Mouse (Mus musculus) forebrain, embryonic 14.5 days (tissue): Measurements from ENCODE around the gene Taf15. TPM values are rescaled to one million over a fixed set of nuclear protein-coding genes. Genes with fewer than 3 reads are reported as not detected.
A peak's percentile ranks its signal among the peaks of the same experiment; 100 is the strongest.

Source experiments
- ATAC-seq: fragments of 200-750 bp; cut with Nextera tagmentation; 2 replicates; pipeline ENCODE4 v1.8.0; 2017; ENCODE audit warnings: mild to moderate bottlenecking, moderate library complexity
- DNase-seq: peaks from one replicate; pipeline ENCODE4 v3.0.0-alpha.2; 2015; ENCODE audit warnings: low spot score
- H3K27ac ChIP-seq: fragments of 300-500 bp; sonication (generic); 2 replicates; pipeline ENCODE4 v1.5.1; 2014; ENCODE audit warnings: low read depth, mild to moderate bottlenecking, control low read depth, low read length, moderate library complexity
- H3K27me3 ChIP-seq: fragments of 300-500 bp; sonication (generic); replicated peaks from 2 replicates; pipeline ENCODE4 v1.6.1; 2014; ENCODE audit warnings: low read length, control low read depth, mixed read lengths; ENCODE audit not compliant: control insufficient read depth, insufficient read depth
- H3K36me3 ChIP-seq: fragments of 300-500 bp; sonication (generic); 2 replicates; pipeline ENCODE4 v1.6.1; 2014; ENCODE audit warnings: low read length, control low read depth; ENCODE audit not compliant: control insufficient read depth, insufficient read depth
- H3K4me1 ChIP-seq: fragments of 300-500 bp; sonication (generic); 2 replicates; pipeline ENCODE4 v1.6.1; 2014; ENCODE audit warnings: antibody characterized with exemption, low read length, control low read depth; ENCODE audit not compliant: control insufficient read depth, insufficient read depth
- H3K4me2 ChIP-seq: fragments of 300-500 bp; sonication (generic); 2 replicates; pipeline ENCODE4 v1.6.1; 2014; ENCODE audit warnings: mild to moderate bottlenecking, control low read depth, low read length
- H3K4me3 ChIP-seq: fragments of 300-500 bp; sonication (generic); 2 replicates; pipeline ENCODE4 v1.5.1; 2014; ENCODE audit warnings: low read depth, low read length, control low read depth
- H3K9ac ChIP-seq: fragments of 300-500 bp; sonication (generic); 2 replicates; pipeline ENCODE4 v1.6.1; 2014; ENCODE audit warnings: mild to moderate bottlenecking, low read length, control low read depth, moderate library complexity
- H3K9me3 ChIP-seq: fragments of 300-500 bp; sonication (generic); replicated peaks from 2 replicates; pipeline ENCODE4 v1.6.1; 2016; ENCODE audit warnings: low read length, control low read depth, mixed read lengths; ENCODE audit not compliant: control insufficient read depth
- WGBS: fragments of 180-500 bp; shearing (Covaris S2); extraction: QIAGEN DNeasy Blood & Tissue Kit; methylation state at CpG from one replicate; pipeline ENCODE4 v1.1.7; 2014; 5-methylcytosine and 5-hydroxymethylcytosine counted together
- polyA plus RNA-seq: library from polyadenylated mRNA; unstranded; fragments of >200 nt; fragmentation: Nextera tagmentation; extraction: Ambion mirVana; gene quantifications from 2 replicates; pipeline ENCODE4 v1.2.1, GENCODE M21; 2014

Taf15 gene
- polyA plus RNA-seq, 1 experiment from 2014 or later = 8.1 TPM

GRCm38 (mm10) chr11:83450550-83450949, 22.3 kb upstream of the Taf15 start:
- no peaks in the 10 kb centered on the region for H3K36me3 ChIP-seq
- no peak overlapping the region for H3K4me2 ChIP-seq
- H3K27me3 ChIP-seq = peaks cover under 1% of the 10 kb centered on the region; the same call in 1 of the 2 replicates
- H3K4me1 ChIP-seq = peaks cover 7% of the 10 kb centered on the region; the same call in 1 of the 2 replicates
- H3K4me3 ChIP-seq = no peak overlapping the region
- 12% methylated on average over 1 of the region's 1 CpGs for WGBS
- H3K27ac ChIP-seq = no peak overlapping the region
- ATAC-seq (no peak), DNase-seq (no peak)
- H3K9me3 ChIP-seq = no peaks in the 10 kb centered on the region
- no peak overlapping the region for H3K9ac ChIP-seq

- ATAC-seq (no peak), DNase-seq (no peak)
- no peak overlapping the region for H3K27ac ChIP-seq
- H3K27me3 ChIP-seq = no peaks in the 10 kb centered on the region
- H3K4me1 ChIP-seq = peaks cover 7% of the 10 kb centered on the region; the same call in 1 of the 2 replicates
- WGBS = 86% methylated on average over 10 of the region's 10 CpGs
- H3K9me3 ChIP-seq = no peaks in the 10 kb centered on the region
- H3K9ac ChIP-seq = no peak overlapping the region
- H3K4me2 ChIP-seq = no peak overlapping the region
- H3K4me3 ChIP-seq = no peak overlapping the region
- H3K36me3 ChIP-seq = no peaks in the 10 kb centered on the region
Measured at GRCm38 (mm10) chr11:83451281-83451680, 21.6 kb upstream of the Taf15 start.

GRCm38 (mm10) chr11:83454548-83454947, 18.3 kb upstream of the Taf15 start:
- Histone ChIP-seq H3K27me3 (no peaks in the 10 kb centered on the region), H3K27ac (no peak overlapping the region), H3K4me3 (no peak overlapping the region), H3K36me3 (no peaks in the 10 kb centered on the region), H3K4me2 (no peak overlapping the region), H3K9me3 (no peaks in the 10 kb centered on the region), H3K4me1 (no peaks in the 10 kb centered on the region; the same call in 1 of the 2 replicates), H3K9ac (no peak overlapping the region)
- DNase-seq (no peak), ATAC-seq (no peak)
- WGBS = 32% methylated on average over 4 of the region's 4 CpGs

- Histone ChIP-seq H3K27me3 (0 out of 2 replicates have a peak, but pooled peaks cover 3% of the 10 kb centered on the region), H3K27ac (no peak overlapping the region; the same call in 1 of the 2 replicates), H3K4me1 (no peaks in the 10 kb centered on the region; the same call in 1 of the 2 replicates), H3K36me3 (no peaks in the 10 kb centered on the region), H3K4me2 (no peak overlapping the region), H3K9me3 (no peaks in the 10 kb centered on the region), H3K9ac (no peak overlapping the region), H3K4me3 (no peak overlapping the region)
- DNase-seq = no peak
- 72% methylated on average over 3 of the region's 3 CpGs for WGBS
- ATAC-seq = no peak
Measured at GRCm38 (mm10) chr11:83455608-83456007, 17.3 kb upstream of the Taf15 start.

GRCm38 (mm10) chr11:83457257-83457656, 15.6 kb upstream of the Taf15 start:
- Histone ChIP-seq H3K4me2 (no peak overlapping the region), H3K27ac (no peak overlapping the region), H3K9ac (no peak overlapping the region), H3K4me1 (no peaks in the 10 kb centered on the region; the same call in 1 of the 2 replicates), H3K4me3 (no peak overlapping the region), H3K36me3 (no peaks in the 10 kb centered on the region), H3K9me3 (no peaks in the 10 kb centered on the region), H3K27me3 (peaks cover 5% of the 10 kb centered on the region; the same call in 1 of the 2 replicates)
- DNase-seq (no peak), ATAC-seq (no peak)
- WGBS = 31% methylated on average over 7 of the region's 7 CpGs

- H3K27me3 ChIP-seq = peaks cover 11% of the 10 kb centered on the region; the same call in 1 of the 2 replicates
- no peak overlapping the region for H3K9ac ChIP-seq
- ATAC-seq (no peak), DNase-seq (no peak)
- H3K36me3 ChIP-seq = no peaks in the 10 kb centered on the region
- 54% methylated on average over 9 of the region's 9 CpGs for WGBS
- no peaks in the 10 kb centered on the region for H3K9me3 ChIP-seq
- no peak overlapping the region for H3K4me3 ChIP-seq
- no peaks in the 10 kb centered on the region; the same call in 1 of the 2 replicates for H3K4me1 ChIP-seq
- no peak overlapping the region for H3K4me2 ChIP-seq
- H3K27ac ChIP-seq = no peak overlapping the region
Measured at GRCm38 (mm10) chr11:83457912-83458601, 14.8 kb upstream of the Taf15 start.

GRCm38 (mm10) chr11:83461462-83462027, 11.3 kb upstream of the Taf15 start:
- no peak for ATAC-seq
- 71% methylated on average over 10 of the region's 10 CpGs for WGBS
- peaks cover under 1% of the 10 kb centered on the region; the same call in 1 of the 2 replicates for H3K4me1 ChIP-seq
- no peaks in the 10 kb centered on the region for H3K9me3 ChIP-seq
- peaks cover 21% of the 10 kb centered on the region for H3K27me3 ChIP-seq
- DNase-seq = no peak
- no peak overlapping the region for H3K4me3 ChIP-seq
- H3K36me3 ChIP-seq = no peaks in the 10 kb centered on the region
- H3K9ac ChIP-seq = no peak overlapping the region
- no peak overlapping the region for H3K4me2 ChIP-seq
- H3K27ac ChIP-seq = no peak overlapping the region

GRCm38 (mm10) chr11:83462711-83463244, 10.1 kb upstream of the Taf15 start, which contains the start of gene Mmp28:
Gene Mmp28, minus strand, starts transcription at chr11:83463071.
- H3K4me3 ChIP-seq = peak within 1 kb of the TSS; percentile 41
- under 1% methylated on average over 37 of the region's 42 CpGs for WGBS
- H3K9me3 ChIP-seq = no peaks in the 10 kb centered on the region
- H3K36me3 ChIP-seq = no peaks in the 10 kb centered on the region
- DNase-seq = no peak
- H3K4me2 ChIP-seq = peak within 1 kb of the TSS; percentile 90
- H3K9ac ChIP-seq = peak within 1 kb of the TSS; percentile 68
- peaks cover 8% of the 10 kb centered on the region; the same call in 1 of the 2 replicates for H3K4me1 ChIP-seq
- ATAC-seq = no peak; the same call in 1 of the 2 replicates
- peaks cover 21% of the 10 kb centered on the region for H3K27me3 ChIP-seq
- H3K27ac ChIP-seq = no peak within 1 kb of the TSS
